Mouse (Mus musculus) heart, embryonic 13.5 days (tissue): ENCODE results near the gene 1300017J02Rik. TPM values are rescaled to one million over a fixed set of nuclear protein-coding genes. Genes with fewer than 3 reads are reported as not detected.

ENCODE experiments used
- ATAC-seq: fragments of 200-750 bp; cut with Nextera tagmentation; 2 replicates; pipeline ENCODE4 v1.8.0; 2017; ENCODE audit warnings: moderate TSS enrichment; ENCODE audit not compliant: insufficient number of reproducible peaks, low FRiP score, low TSS enrichment; ENCODE audit errors: extremely low read depth
- H3K27ac ChIP-seq: fragments of 300-500 bp; sonication (generic); replicated peaks from 2 replicates; pipeline ENCODE4 v1.5.1; 2015; ENCODE audit warnings: moderate library complexity, mild to moderate bottlenecking, inconsistent platforms
- H3K27me3 ChIP-seq: fragments of 300-500 bp; sonication (generic); replicated peaks from 2 replicates; pipeline ENCODE4 v1.6.1; 2015; ENCODE audit warnings: mild to moderate bottlenecking, inconsistent platforms
- H3K36me3 ChIP-seq: fragments of 300-500 bp; sonication (generic); 2 replicates; pipeline ENCODE4 v1.6.1; 2015; ENCODE audit warnings: mild to moderate bottlenecking, inconsistent platforms
- H3K4me1 ChIP-seq: fragments of 300-500 bp; sonication (generic); 2 replicates; pipeline ENCODE4 v1.6.1; 2015; ENCODE audit warnings: inconsistent platforms
- H3K4me2 ChIP-seq: fragments of 300-500 bp; sonication (generic); 2 replicates; pipeline ENCODE4 v1.6.1; 2015; ENCODE audit warnings: inconsistent platforms, mild to moderate bottlenecking, moderate library complexity
- H3K4me3 ChIP-seq: fragments of 300-500 bp; sonication (generic); 2 replicates; pipeline ENCODE4 v1.5.1; 2015; ENCODE audit warnings: moderate library complexity, mild to moderate bottlenecking, inconsistent platforms
- H3K9ac ChIP-seq: fragments of 300-500 bp; sonication (generic); 2 replicates; pipeline ENCODE4 v1.6.1; 2015; ENCODE audit warnings: inconsistent platforms, mild to moderate bottlenecking, moderate library complexity
- H3K9me3 ChIP-seq: fragments of 300-500 bp; sonication (generic); 2 replicates; pipeline ENCODE4 v1.6.1; 2016; ENCODE audit warnings: inconsistent platforms
- WGBS: fragments of 180-500 bp; shearing (Covaris S2); methylation state at CpG from one replicate; pipeline ENCODE4 v1.1.7; 2015; ENCODE audit warnings: mixed read lengths; 5-methylcytosine and 5-hydroxymethylcytosine counted together
- polyA plus RNA-seq: library from polyadenylated mRNA; unstranded; fragments of >200 nt; fragmentation: Nextera tagmentation; extraction: Ambion mirVana; gene quantifications from 2 replicates; pipeline ENCODE4 v1.2.1, GENCODE M21; 2015

1300017J02Rik gene
- polyA plus RNA-seq, 1 experiment from 2014 or later = 3.5 TPM

DNA sequence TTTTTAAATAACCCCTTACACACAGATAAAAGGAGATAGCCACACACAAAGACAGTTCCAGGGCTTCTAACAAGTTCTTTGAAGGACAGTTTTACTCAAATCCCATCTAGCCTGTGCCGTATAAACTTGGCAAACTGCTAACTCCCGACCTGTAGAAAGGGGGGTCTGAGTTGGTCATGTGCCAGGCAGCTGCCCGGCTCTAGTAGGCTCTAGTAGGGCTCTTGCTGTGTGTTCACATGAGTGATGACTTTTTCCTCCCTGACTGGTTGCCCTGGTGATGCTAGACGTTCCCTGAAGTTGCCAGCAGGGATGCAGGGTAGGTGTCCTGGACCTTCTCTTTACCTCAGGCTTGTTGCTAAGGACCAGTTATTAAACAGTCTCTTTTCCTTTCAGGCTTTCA lies 33.8 kb downstream of the 1300017J02Rik start:
- H3K4me3 ChIP-seq = no peak overlapping the region
- 27% methylated on average over 4 of the region's 4 CpGs for WGBS
- H3K4me1 ChIP-seq = no peaks in the 10 kb centered on the region
- no peak for ATAC-seq
- H3K27me3 ChIP-seq = no peaks in the 10 kb centered on the region
- no peaks in the 10 kb centered on the region for H3K9me3 ChIP-seq
- H3K9ac ChIP-seq = no peak overlapping the region
- no peak overlapping the region for H3K27ac ChIP-seq
- no peak overlapping the region for H3K4me2 ChIP-seq
- H3K36me3 ChIP-seq = no peaks in the 10 kb centered on the region

DNA sequence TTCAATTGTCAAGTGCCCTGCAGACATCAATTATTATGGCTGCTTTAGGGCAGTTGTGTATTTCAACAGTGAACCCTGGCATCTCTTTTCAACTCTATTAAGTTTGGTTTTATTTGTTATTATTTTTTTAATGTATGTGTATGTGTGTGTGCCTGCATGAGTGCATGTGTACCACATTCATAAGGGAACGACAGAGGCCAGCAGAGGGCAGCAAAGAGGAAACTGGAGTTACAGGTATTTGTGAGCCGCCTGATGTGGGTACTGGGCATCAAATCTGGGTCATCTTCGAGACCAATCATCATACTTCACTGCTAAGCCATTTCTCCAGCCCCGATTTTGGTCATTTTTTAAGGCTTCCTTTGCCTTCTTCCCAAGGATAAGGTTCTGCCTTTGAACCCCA lies 39.1 kb downstream of the 1300017J02Rik start:
- WGBS = 88% methylated on average over 4 of the region's 4 CpGs
- H3K4me3 ChIP-seq = no peak overlapping the region
- peaks cover 12% of the 10 kb centered on the region; the same call in 1 of the 2 replicates for H3K27me3 ChIP-seq
- no peak for ATAC-seq
- no peak overlapping the region for H3K27ac ChIP-seq
- no peaks in the 10 kb centered on the region for H3K36me3 ChIP-seq
- no peak overlapping the region for H3K9ac ChIP-seq
- no peak overlapping the region for H3K4me2 ChIP-seq
- no peaks in the 10 kb centered on the region for H3K9me3 ChIP-seq
- H3K4me1 ChIP-seq = no peaks in the 10 kb centered on the region

DNA sequence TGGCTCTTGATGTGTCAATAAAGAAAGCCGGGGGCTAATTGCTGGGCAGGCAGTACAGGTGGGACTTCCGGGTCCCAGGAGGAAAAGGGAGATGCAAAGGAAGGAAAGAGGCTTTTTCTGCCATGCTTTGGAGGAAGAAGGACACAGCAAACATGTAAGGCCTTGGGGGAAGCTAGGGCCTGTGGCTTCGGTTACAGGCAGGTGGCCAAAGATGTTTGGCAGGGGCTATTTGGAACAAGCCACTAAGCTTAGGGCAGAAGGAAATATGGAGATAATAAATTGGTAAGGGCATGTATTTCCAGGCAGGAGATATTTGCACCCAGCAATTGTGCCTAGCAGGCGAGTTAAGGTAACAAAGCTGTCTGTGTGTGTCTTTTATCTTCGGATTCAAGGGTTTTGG lies 52.0 kb downstream of the 1300017J02Rik start:
- WGBS = 70% methylated on average over 5 of the region's 5 CpGs
- Histone ChIP-seq H3K36me3 (no peaks in the 10 kb centered on the region), H3K9me3 (peaks cover 5% of the 10 kb centered on the region), H3K27me3 (no peaks in the 10 kb centered on the region), H3K27ac (no peak overlapping the region), H3K9ac (no peak overlapping the region), H3K4me1 (peaks cover 11% of the 10 kb centered on the region), H3K4me3 (no peak overlapping the region), H3K4me2 (no peak overlapping the region)
- no peak for ATAC-seq

DNA sequence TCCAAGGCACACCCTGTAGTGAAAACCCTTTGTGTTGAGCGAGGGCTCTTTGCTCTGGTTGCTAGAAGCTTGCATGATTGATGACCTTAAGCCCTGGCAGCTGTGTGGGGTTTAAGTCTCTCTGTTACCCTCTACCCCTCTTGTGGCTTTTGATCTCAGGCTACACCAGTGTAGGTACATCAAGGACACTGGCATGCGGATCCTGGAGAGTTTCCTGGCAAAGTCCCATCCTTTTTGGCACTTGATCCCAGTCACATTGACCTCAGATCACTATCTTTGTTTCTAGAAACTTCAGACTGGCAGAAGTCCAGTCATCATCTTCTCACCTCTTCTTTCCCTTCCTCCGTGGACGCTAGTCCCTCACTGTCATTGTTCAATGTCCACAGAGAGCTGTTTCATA lies 56.3 kb downstream of the 1300017J02Rik start:
- H3K27me3 ChIP-seq = peaks cover 7% of the 10 kb centered on the region
- 23% methylated on average over 4 of the region's 4 CpGs for WGBS
- H3K4me1 ChIP-seq = peaks cover 11% of the 10 kb centered on the region
- H3K4me3 ChIP-seq = no peak overlapping the region
- peaks cover 3% of the 10 kb centered on the region for H3K9me3 ChIP-seq
- no peaks in the 10 kb centered on the region for H3K36me3 ChIP-seq
- ATAC-seq = no peak
- H3K9ac ChIP-seq = no peak overlapping the region
- no peak overlapping the region for H3K27ac ChIP-seq
- no peak overlapping the region for H3K4me2 ChIP-seq

DNA sequence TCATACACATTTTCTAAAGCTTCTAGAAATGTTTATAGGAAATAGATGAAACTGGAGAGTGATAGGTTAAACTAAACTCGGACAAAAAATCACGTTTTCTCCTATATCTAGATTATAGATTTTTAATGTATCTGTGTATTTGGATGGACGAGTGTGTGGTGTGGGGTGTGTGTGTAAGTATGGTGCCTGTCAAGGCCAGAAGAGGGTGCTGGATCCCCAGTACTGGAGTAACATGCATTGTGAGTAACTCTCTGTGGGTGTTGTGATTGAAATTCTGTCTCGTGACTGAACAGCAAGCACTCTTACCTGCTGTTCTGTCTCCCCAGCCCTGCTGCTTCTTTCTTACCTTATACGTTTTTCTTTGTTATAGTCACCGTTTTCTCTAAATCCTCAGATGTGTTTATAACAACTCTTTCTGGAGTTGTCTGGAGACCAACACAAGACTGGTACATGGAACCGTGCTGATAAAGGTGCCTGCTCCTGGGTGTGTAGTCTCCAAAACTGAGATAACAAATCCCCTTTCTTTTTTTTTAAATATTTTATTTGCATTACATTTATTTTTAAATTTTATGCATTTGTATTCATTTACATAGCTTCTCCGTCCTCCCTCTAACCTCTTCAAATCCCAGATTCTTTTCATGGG lies 58.2 kb downstream of the 1300017J02Rik start:
- Histone ChIP-seq H3K36me3 (no peaks in the 10 kb centered on the region), H3K9me3 (no peaks in the 10 kb centered on the region), H3K4me3 (no peak overlapping the region), H3K27ac (no peak overlapping the region), H3K9ac (no peak overlapping the region), H3K4me2 (no peak overlapping the region), H3K27me3 (peaks cover 13% of the 10 kb centered on the region), H3K4me1 (peaks cover 7% of the 10 kb centered on the region)
- 73% methylated on average over 8 of the region's 8 CpGs for WGBS
- ATAC-seq = no peak

DNA sequence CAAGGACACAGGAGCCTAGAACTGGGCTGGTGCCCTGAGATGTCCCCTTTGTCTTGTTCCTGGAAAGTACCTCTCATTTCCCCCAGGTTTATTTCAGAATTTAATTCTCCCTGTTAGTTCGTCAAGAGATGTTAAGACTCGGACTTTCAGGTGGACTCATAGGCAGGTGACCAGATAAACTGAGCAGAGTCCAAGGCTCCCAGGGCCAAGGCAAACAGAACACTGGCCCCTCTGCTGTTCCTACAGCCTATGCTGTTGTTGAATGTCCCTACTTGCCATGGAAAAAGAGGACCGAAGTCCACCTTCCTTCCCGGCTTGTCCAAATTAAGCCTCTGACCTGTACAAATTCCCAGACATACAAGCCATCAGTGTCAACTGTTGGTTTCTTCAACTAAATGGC lies 61.2 kb downstream of the 1300017J02Rik start:
- Histone ChIP-seq H3K9me3 (no peaks in the 10 kb centered on the region), H3K27me3 (peaks cover 17% of the 10 kb centered on the region), H3K27ac (no peak overlapping the region), H3K36me3 (no peaks in the 10 kb centered on the region), H3K4me2 (no peak overlapping the region), H3K4me1 (peaks cover 4% of the 10 kb centered on the region), H3K9ac (no peak overlapping the region), H3K4me3 (no peak overlapping the region)
- no peak for ATAC-seq
- WGBS = 88% methylated on average over 4 of the region's 4 CpGs

DNA sequence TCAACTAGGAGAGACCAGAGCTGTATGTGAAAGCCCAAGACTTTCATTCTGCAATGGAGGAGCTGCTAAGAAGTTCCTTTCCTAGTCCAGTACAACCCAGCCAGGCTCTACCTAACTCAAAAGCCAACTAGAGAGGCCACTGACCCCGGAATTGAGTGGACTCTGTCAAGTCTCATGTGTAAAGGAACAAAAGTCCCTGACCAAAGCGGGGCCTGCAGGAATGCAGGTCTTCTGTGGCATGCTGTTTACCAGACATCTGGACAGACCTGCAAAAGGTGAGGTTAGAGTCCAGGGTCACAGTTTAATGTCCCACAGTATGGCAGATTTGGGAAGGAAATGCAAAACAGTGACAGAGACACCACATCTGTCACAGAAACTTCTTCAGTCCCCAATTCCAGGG lies 63.7 kb downstream of the 1300017J02Rik start:
- Histone ChIP-seq H3K9me3 (no peaks in the 10 kb centered on the region), H3K27ac (no peak overlapping the region), H3K4me2 (no peak overlapping the region), H3K4me1 (no peaks in the 10 kb centered on the region), H3K36me3 (no peaks in the 10 kb centered on the region), H3K9ac (no peak overlapping the region), H3K4me3 (no peak overlapping the region), H3K27me3 (0 out of 2 replicates have a peak, but pooled peaks cover 9% of the 10 kb centered on the region)
- ATAC-seq = no peak
- WGBS = 65% methylated on average over 2 of the region's 2 CpGs

DNA sequence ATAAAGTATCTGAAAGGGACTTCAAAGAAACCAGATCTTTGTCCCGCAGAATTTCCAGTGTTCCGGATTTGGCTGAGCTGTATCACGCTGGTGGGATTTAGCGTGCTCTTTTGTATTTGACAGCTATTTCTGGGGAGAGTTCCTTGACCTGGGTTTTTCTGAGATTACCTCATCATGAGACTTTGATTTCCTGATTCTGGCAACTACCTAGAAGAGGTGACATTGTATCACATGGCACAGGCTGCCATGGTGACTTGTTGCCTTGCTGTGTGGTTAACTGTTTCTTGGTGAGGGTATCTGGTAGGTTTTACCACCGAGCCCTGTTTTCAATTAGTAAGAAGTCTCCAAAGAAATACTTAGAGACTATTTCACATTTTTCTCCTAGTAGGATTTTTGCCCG lies 65.4 kb downstream of the 1300017J02Rik start:
- no peaks in the 10 kb centered on the region for H3K36me3 ChIP-seq
- H3K9me3 ChIP-seq = no peaks in the 10 kb centered on the region
- no peak overlapping the region for H3K9ac ChIP-seq
- H3K4me3 ChIP-seq = no peak overlapping the region
- 0 out of 2 replicates have a peak, but pooled peaks cover 9% of the 10 kb centered on the region for H3K27me3 ChIP-seq
- WGBS = 76% methylated on average over 6 of the region's 6 CpGs
- no peak overlapping the region for H3K4me2 ChIP-seq
- H3K4me1 ChIP-seq = no peaks in the 10 kb centered on the region
- no peak overlapping the region for H3K27ac ChIP-seq
- no peak for ATAC-seq

DNA sequence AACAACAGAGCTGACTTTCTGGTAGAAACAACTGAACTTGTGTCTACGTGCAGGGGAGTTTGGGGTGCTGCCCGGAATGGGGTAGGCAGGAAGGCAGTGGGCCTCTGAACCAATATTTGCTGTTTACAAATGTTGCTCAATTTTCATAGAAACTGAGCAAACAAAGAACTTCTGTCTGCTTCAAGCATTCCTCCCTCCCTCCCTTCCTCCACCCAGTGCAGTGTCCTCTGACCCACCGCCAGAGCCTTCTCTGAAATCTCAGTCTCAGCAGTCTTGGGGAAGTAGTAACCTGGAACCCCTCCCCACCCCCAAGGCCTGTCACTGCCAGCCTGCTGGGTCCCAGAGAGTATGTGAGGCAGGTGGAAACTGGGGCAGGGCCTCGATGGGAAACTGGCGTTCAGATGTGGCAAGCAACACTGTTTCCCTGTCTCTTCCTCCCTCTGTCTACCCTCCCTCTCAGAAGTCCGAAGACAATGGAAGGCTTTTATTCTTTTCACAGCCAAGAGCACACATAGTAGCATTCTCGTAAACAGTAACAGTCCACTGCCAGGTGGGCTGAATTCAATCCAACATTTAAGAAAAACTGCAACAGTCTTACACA lies 70.2 kb downstream of the 1300017J02Rik start:
- no peak overlapping the region for H3K4me3 ChIP-seq
- no peak overlapping the region for H3K4me2 ChIP-seq
- no peak overlapping the region for H3K9ac ChIP-seq
- no peak overlapping the region for H3K27ac ChIP-seq
- no peak for ATAC-seq
- H3K36me3 ChIP-seq = no peaks in the 10 kb centered on the region
- no peaks in the 10 kb centered on the region for H3K9me3 ChIP-seq
- H3K4me1 ChIP-seq = peaks cover 13% of the 10 kb centered on the region
- H3K27me3 ChIP-seq = no peaks in the 10 kb centered on the region
- WGBS = 67% methylated on average over 7 of the region's 7 CpGs

DNA sequence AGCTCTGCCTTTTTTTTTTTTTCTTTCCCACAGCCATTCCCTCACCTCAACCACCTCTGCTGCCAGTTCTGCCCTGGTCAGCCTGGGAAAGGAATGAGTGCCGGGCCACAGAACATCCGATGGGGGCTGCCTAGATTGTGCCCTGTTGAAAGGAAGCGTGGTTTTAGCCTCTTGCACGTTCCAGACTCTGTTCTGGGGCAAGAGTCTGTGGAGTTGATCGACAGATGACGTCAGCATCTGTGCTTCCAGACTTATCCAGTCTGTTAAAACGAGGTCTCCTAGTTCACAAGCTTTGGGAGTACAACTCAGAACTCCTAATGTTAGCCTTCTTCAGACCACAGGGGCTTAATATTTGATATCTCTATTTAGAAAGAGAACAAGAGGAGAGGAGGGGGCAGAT lies 70.8 kb downstream of the 1300017J02Rik start:
- H3K4me1 ChIP-seq = peaks cover 13% of the 10 kb centered on the region
- no peak overlapping the region for H3K4me2 ChIP-seq
- ATAC-seq = no peak
- no peak overlapping the region for H3K27ac ChIP-seq
- H3K4me3 ChIP-seq = no peak overlapping the region
- H3K9ac ChIP-seq = peak overlapping the region; percentile 24; the same call in 1 of the 2 replicates
- 52% methylated on average over 7 of the region's 7 CpGs for WGBS
- no peaks in the 10 kb centered on the region for H3K36me3 ChIP-seq
- H3K27me3 ChIP-seq = no peaks in the 10 kb centered on the region
- no peaks in the 10 kb centered on the region for H3K9me3 ChIP-seq

DNA sequence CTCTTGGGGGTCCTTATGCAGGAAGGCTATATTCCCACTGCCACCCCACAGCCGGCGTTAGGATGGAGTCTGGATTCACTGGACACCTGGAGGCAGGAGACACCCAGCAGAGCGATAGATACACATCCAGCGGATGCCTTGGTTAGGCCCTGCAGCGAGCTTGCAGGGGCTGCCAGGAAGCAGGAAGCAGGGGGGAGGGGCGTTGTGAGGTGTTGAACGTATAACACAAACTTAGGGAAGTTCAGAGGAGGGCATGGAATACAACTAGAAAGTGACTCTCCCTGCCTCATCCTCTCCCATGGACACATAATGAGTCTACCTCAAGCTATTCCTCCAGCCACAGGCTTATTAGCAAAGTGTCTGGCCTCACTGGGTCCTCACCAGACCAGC lies 71.9 kb downstream of the 1300017J02Rik start:
- WGBS = 41% methylated on average over 7 of the region's 7 CpGs
- Histone ChIP-seq H3K4me1 (peaks cover 13% of the 10 kb centered on the region), H3K4me2 (no peak overlapping the region), H3K27ac (no peak overlapping the region), H3K36me3 (no peaks in the 10 kb centered on the region), H3K27me3 (peaks cover under 1% of the 10 kb centered on the region; the same call in 1 of the 2 replicates), H3K9ac (no peak overlapping the region), H3K9me3 (no peaks in the 10 kb centered on the region), H3K4me3 (no peak overlapping the region)
- no peak; the same call in 1 of the 2 replicates for ATAC-seq
